Mouse (Mus musculus) spleen, adult 2 months (tissue): Measurements from ENCODE around the gene Pced1b.

Experiments used
- CTCF ChIP-seq: fragments of 200-500 bp; IDR thresholded peaks from 2 replicates; pipeline ENCODE4 v1.5.1; 2011; ENCODE audit warnings: mild to moderate bottlenecking, inconsistent platforms; ENCODE audit not compliant: insufficient read depth, insufficient read length, insufficient replicate concordance; ENCODE audit errors: extremely low read depth
- POLR2A ChIP-seq: fragments of 200-500 bp; IDR thresholded peaks from 2 replicates; pipeline ENCODE4 v1.6.1; 2011; ENCODE audit warnings: low read depth, low read length, inconsistent platforms

DNA sequence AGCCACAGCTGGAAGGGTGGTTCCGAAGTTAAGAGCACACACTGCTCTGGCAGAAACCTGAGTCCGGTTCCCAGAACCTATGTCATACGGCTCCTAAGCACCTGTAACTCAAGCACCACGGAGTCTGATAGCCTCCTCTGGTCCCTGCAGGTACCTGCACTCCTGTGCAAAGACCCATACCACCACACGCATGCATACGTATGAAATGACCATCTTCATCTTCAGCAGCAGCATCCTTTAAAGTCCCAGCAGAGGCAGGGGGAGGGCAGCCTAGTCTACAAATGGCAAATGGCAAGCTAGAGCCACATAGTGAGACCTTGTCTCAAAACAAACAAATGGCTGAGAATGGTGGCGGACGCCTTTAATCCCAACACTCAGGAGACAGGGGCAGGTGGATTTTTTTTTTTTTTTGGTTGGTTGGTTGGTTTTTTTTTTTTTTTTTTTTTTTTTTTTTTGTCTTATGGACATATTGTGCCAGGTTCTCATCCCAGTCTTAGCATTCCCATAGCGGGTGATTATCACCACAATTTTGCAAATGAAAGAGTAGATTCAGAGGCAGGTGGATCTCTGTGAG, 121.2 kb downstream of the Pced1b start:
- no peak for TF ChIP-seq POLR2A
- TF ChIP-seq CTCF, result no peak
